Mouse (Mus musculus) G1E-ER4 (cell line): ENCODE data around the gene Selplg. TPM values are rescaled to one million over a fixed set of nuclear protein-coding genes. Genes with fewer than 3 reads are reported as not detected.

Experiments used
- GATA1 ChIP-seq: IDR thresholded peaks from one replicate; pipeline ENCODE4 v1.8.0; 2012; ENCODE audit warnings: low read length, inconsistent platforms
- polyA plus RNA-seq: library from polyadenylated mRNA; stranded (reverse); fragments of >175 nt; gene quantifications from 2 replicates; pipeline ENCODE4 v1.2.3, GENCODE M21; 2012

Selplg gene
- polyA plus RNA-seq, 1 experiment = 52.4 TPM

- TF ChIP-seq GATA1 = no peak
Measured at GRCm38 (mm10) chr5:113841243-113842225, 9.1 kb upstream of the Selplg start.

GRCm38 (mm10) chr5:113840443-113840842, 8.0 kb upstream of the Selplg start:
- TF ChIP-seq GATA1 = no peak

- no peak for TF ChIP-seq GATA1
Measured at GRCm38 (mm10) chr5:113836961-113837360, 4.5 kb upstream of the Selplg start.

- no peak for TF ChIP-seq GATA1
Measured at GRCm38 (mm10) chr5:113833316-113833947, 988 bp upstream of the Selplg start.

- TF ChIP-seq GATA1 = no peak
Measured at GRCm38 (mm10) chr5:113831741-113832140, 703 bp downstream of the Selplg start.

- no peak for TF ChIP-seq GATA1
Measured at GRCm38 (mm10) chr5:113830796-113831195, 1.6 kb downstream of the Selplg start.

- no peak for TF ChIP-seq GATA1
Measured at GRCm38 (mm10) chr5:113830292-113830643, 2.2 kb downstream of the Selplg start.

GRCm38 (mm10) chr5:113829566-113830291, 2.7 kb downstream of the Selplg start:
- TF ChIP-seq GATA1 = no peak

GRCm38 (mm10) chr5:113828481-113828880, 4.0 kb downstream of the Selplg start:
- TF ChIP-seq GATA1 = no peak

- no peak for TF ChIP-seq GATA1
Measured at GRCm38 (mm10) chr5:113827991-113828411, 4.4 kb downstream of the Selplg start.

GRCm38 (mm10) chr5:113826619-113827018, 5.8 kb downstream of the Selplg start:
- TF ChIP-seq GATA1 = no peak

- no peak for TF ChIP-seq GATA1
Measured at GRCm38 (mm10) chr5:113825558-113825957, 6.9 kb downstream of the Selplg start.

GRCm38 (mm10) chr5:113824228-113824627, 8.2 kb downstream of the Selplg start:
- TF ChIP-seq GATA1 = no peak

- TF ChIP-seq GATA1 = no peak
Measured at GRCm38 (mm10) chr5:113818572-113818971, 13.9 kb downstream of the Selplg start.

GRCm38 (mm10) chr5:113815638-113816152, 16.7 kb downstream of the Selplg start:
- no peak for TF ChIP-seq GATA1

GRCm38 (mm10) chr5:113815041-113815389, 17.4 kb downstream of the Selplg start:
- TF ChIP-seq GATA1 = no peak
